Mouse (Mus musculus) CH12.LX (cell line): ENCODE measurements around the gene Casq1. TPM values are rescaled to one million over a fixed set of nuclear protein-coding genes. Genes with fewer than 3 reads are reported as not detected.

ENCODE experiments used
- DNase-seq: peaks from one replicate; pipeline ENCODE4 v3.0.0-alpha.2; 2013; ENCODE audit errors: extremely low read depth
- H3K27ac ChIP-seq: 2 replicates; pipeline ENCODE4 v1.5.1; 2012; ENCODE audit warnings: low read depth, mild to moderate bottlenecking, control low read depth, moderate library complexity; ENCODE audit not compliant: insufficient read depth
- H3K27me3 ChIP-seq: replicated peaks from 2 replicates; pipeline ENCODE3; 2012; ENCODE audit warnings: inconsistent platforms
- H3K36me3 ChIP-seq, 2 experiments: replicated peaks in 1 of 2; 2 replicates each; pipeline versions ENCODE3 to v1.6.1; 2012; ENCODE audit warnings: inconsistent platforms in 1 of 2, low read length in 1 of 2, mild to moderate bottlenecking in 1 of 2, mixed read lengths in 1 of 2, moderate library complexity in 1 of 2; ENCODE audit not compliant: control insufficient read depth in 1 of 2, insufficient read depth in 1 of 2
- H3K4me1 ChIP-seq, 2 experiments: 2 replicates each; pipeline ENCODE4 v1.6.1; 2012; ENCODE audit warnings: inconsistent platforms in 1 of 2, moderate library complexity in 1 of 2; ENCODE audit not compliant: insufficient read depth in 2 of 2, control insufficient read depth in 1 of 2
- H3K4me2 ChIP-seq: 2 replicates; pipeline ENCODE4 v1.6.1; 2012; ENCODE audit warnings: low read depth, mild to moderate bottlenecking, control low read depth; ENCODE audit not compliant: poor library complexity, insufficient read depth, severe bottlenecking
- H3K4me3 ChIP-seq, 3 experiments: fragments of 150-350 bp in 1 of 3; sonication (generic) in 1 of 3; replicated peaks in 1 of 3; 2 replicates each; pipeline versions ENCODE3 to v1.5.1; 2011 to 2012; ENCODE audit warnings: low read depth in 2 of 3, low read length in 2 of 3, mild to moderate bottlenecking in 2 of 3, moderate library complexity in 2 of 3, control low read depth in 1 of 3, improper control_type of control experiment in 1 of 3, inconsistent platforms in 1 of 3, mixed read lengths in 1 of 3; ENCODE audit not compliant: poor library complexity in 1 of 3
- H3K79me2 ChIP-seq: replicated peaks from 2 replicates; pipeline ENCODE4 v1.6.1; 2012; ENCODE audit warnings: mild to moderate bottlenecking, moderate library complexity; ENCODE audit not compliant: control insufficient read depth, poor library complexity, insufficient read depth, severe bottlenecking; ENCODE audit errors: extremely low read depth
- H3K9ac ChIP-seq: 2 replicates; pipeline ENCODE4 v1.6.1; 2012; ENCODE audit warnings: low read depth, mild to moderate bottlenecking, control low read depth, moderate library complexity; ENCODE audit not compliant: insufficient read depth
- H3K9me3 ChIP-seq: replicated peaks from 2 replicates; pipeline ENCODE3; 2012; ENCODE audit warnings: low read length, inconsistent platforms, mixed read lengths
- CHD1 ChIP-seq: IDR thresholded peaks from 2 replicates; pipeline ENCODE4 v1.6.1; 2012; ENCODE audit warnings: low read depth, low read length, improper control_type of control experiment, inconsistent platforms
- CTCF ChIP-seq, 2 experiments: IDR thresholded peaks in 1 of 2; conservative IDR thresholded peaks in 1 of 2; 2 replicates each; pipeline ENCODE4 v1.5.1; 2011 to 2012; ENCODE audit warnings: low read depth in 2 of 2, low read length in 2 of 2, improper control_type of control experiment in 1 of 2, inconsistent platforms in 1 of 2, mild to moderate bottlenecking in 1 of 2, moderate library complexity in 1 of 2
- GABPA ChIP-seq: IDR thresholded peaks from 2 replicates; pipeline ENCODE4 v1.6.1; 2012; ENCODE audit warnings: low read depth, low read length, improper control_type of control experiment, inconsistent platforms; ENCODE audit not compliant: insufficient replicate concordance
- HCFC1 ChIP-seq: IDR thresholded peaks from 2 replicates; pipeline ENCODE4 v1.6.1; 2012; ENCODE audit warnings: low read depth, mild to moderate bottlenecking, inconsistent platforms, low read length, improper control_type of control experiment
- JUND ChIP-seq: conservative IDR thresholded peaks from 2 replicates; pipeline ENCODE4 v1.6.1; 2011; ENCODE audit warnings: low read depth, low read length, improper control_type of control experiment
- MAFK ChIP-seq: IDR thresholded peaks from 2 replicates; pipeline ENCODE4 v1.6.1; 2011; ENCODE audit warnings: low read length, improper control_type of control experiment; ENCODE audit not compliant: insufficient replicate concordance
- POLR2A ChIP-seq: IDR thresholded peaks from 2 replicates; pipeline ENCODE4 v1.6.1; 2011; ENCODE audit warnings: low read depth, mild to moderate bottlenecking, improper control_type of control experiment, low read length
- POLR2AphosphoS2 ChIP-seq: IDR thresholded peaks from 2 replicates; pipeline ENCODE4 v1.6.1; 2011; ENCODE audit warnings: low read depth, low read length, improper control_type of control experiment
- RAD21 ChIP-seq: IDR thresholded peaks from 2 replicates; pipeline ENCODE4 v1.6.1; 2011; ENCODE audit warnings: low read depth, mild to moderate bottlenecking, low read length, improper control_type of control experiment, moderate library complexity
- RCOR1 ChIP-seq: conservative IDR thresholded peaks from 2 replicates; pipeline ENCODE4 v1.6.1; 2012; ENCODE audit warnings: low read depth, mild to moderate bottlenecking, inconsistent platforms, low read length, improper control_type of control experiment
- SIN3A ChIP-seq: IDR thresholded peaks from 2 replicates; pipeline ENCODE4 v1.6.1; 2012; ENCODE audit warnings: low read length, improper control_type of control experiment, inconsistent platforms
- SMC3 ChIP-seq: IDR thresholded peaks from 2 replicates; pipeline ENCODE4 v1.6.1; 2011; ENCODE audit warnings: low read depth, low read length, improper control_type of control experiment
- UBTF ChIP-seq: IDR thresholded peaks from 2 replicates; pipeline ENCODE4 v1.6.1; 2012; ENCODE audit warnings: low read depth, mild to moderate bottlenecking, inconsistent platforms, low read length, improper control_type of control experiment, moderate library complexity
- USF1 ChIP-seq: IDR thresholded peaks from 2 replicates; pipeline ENCODE4 v1.6.1; 2014; ENCODE audit warnings: low read depth, mild to moderate bottlenecking, inconsistent platforms, low read length, improper control_type of control experiment
- ZMIZ1 ChIP-seq: IDR thresholded peaks from 2 replicates; pipeline ENCODE4 v1.6.1; 2012; ENCODE audit warnings: low read depth, mild to moderate bottlenecking, inconsistent platforms, low read length, improper control_type of control experiment
- ZNF384 ChIP-seq: IDR thresholded peaks from 2 replicates; pipeline ENCODE4 v1.6.1; 2012; ENCODE audit warnings: low read depth, low read length, improper control_type of control experiment, inconsistent platforms
- dilution Hi-C: fragments of 300-500 bp; cut with MboI; formaldehyde crosslinking; loops from 2 replicates; pipeline ENCODE4 v1.14.3; 2020; ENCODE audit warnings: low sequenced_read_pairs; ENCODE audit not compliant: extremely low pct_unique_long_range_greater_than_20kb, extremely low pct_ligation_motif_present
- in situ Hi-C: fragments of 300-500 bp; cut with MboI; formaldehyde crosslinking; loops from 3 replicates; pipeline ENCODE4 v1.14.3; 2019; ENCODE audit warnings: low sequenced_read_pairs, low pct_ligation_motif_present, low pct_unique_long_range_greater_than_20kb, mixed read lengths
- polyA plus RNA-seq: library from polyadenylated mRNA; unstranded; fragments of >175 nt; gene quantifications from 2 replicates; pipeline ENCODE4 v1.2.1, GENCODE M21; 2012; ENCODE audit warnings: low read depth; ENCODE audit not compliant: insufficient read length
- total RNA-seq, 2 experiments: library from RNA; depleted of rRNA; stranded (reverse); fragments of 300-350 nt in 1 of 2; fragments of >200 nt in 1 of 2; gene quantifications; 2 replicates each; pipeline ENCODE4 v1.2.3; 2012 to 2014

The Casq1 gene
- total and polyA plus RNA-seq, 3 experiments = 0.21 to 0.96 TPM; not detected in 1

GRCm38 (mm10) chr1:172186401-172187289, 33.0 kb downstream of the Casq1 start:
- Histone ChIP-seq H3K9ac (no peak overlapping the region), H3K27ac (no peak overlapping the region), H3K4me1 (no peaks in the 10 kb centered on the region), H3K4me2 (no peak overlapping the region), H3K27me3 (no peaks in the 10 kb centered on the region), H3K4me3 (no peak overlapping the region), H3K79me2 (no peaks in the 10 kb centered on the region), H3K36me3 (peaks cover 60 to 91% of the 10 kb centered on the region in 2 experiments), H3K9me3 (no peaks in the 10 kb centered on the region)
- dilution Hi-C loops = no loop called here
- peak; percentile 39 for DNase-seq
- TF ChIP-seq HCFC1 (no peak), RCOR1 (no peak), SMC3 (peak; percentile 54), CTCF (conservative IDR thresholded peaks at IDR 0.05 in 1 of 2, IDR thresholded peaks at IDR 0.05 in 1 of 2; ENCODE audit: low read depth in 2 of 2, low read length in 2 of 2) (peak in 1 of 2 experiments; percentile 58; a peak in 2 of 4 replicates), CHD1 (no peak), RAD21 (peak; percentile 28), UBTF (no peak), ZNF384 (no peak)
- in situ Hi-C loops = no loop called here

DNA sequence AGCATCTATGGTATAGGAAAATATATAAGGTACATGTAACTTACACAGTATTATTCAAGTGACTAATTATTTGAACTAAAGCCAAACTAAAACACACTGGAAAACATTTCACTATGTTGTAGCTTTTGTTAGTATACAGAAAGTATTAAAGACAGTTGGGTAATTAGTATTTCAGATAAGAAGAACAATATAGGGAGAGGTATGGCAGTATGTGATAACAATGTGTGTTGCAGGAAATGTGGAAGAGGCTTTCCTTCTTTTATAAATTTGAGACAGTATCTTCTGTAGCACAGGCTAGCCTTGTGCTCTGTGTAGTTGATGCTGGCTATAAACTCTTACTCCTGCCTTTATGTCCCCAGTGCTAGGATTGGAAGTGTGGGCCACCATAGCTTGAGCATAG, 35.8 kb downstream of the Casq1 start:
- Histone ChIP-seq H3K36me3 (peaks cover 50 to 89% of the 10 kb centered on the region in 2 experiments), H3K4me2 (no peak overlapping the region), H3K79me2 (no peaks in the 10 kb centered on the region), H3K4me1 (no peaks in the 10 kb centered on the region), H3K27ac (no peak overlapping the region), H3K4me3 (no peak overlapping the region), H3K27me3 (no peaks in the 10 kb centered on the region), H3K9me3 (no peaks in the 10 kb centered on the region), H3K9ac (no peak overlapping the region)
- no peak for DNase-seq
- dilution Hi-C loops (no loop called here), in situ Hi-C loops (no loop called here)
- TF ChIP-seq SIN3A (no peak), MAFK (no peak), USF1 (no peak), JUND (no peak), GABPA (no peak), POLR2A (no peak), ZMIZ1 (no peak), POLR2AphosphoS2 (no peak)
